Mouse (Mus musculus): ENCODE measurements at regions not wholly inside any gene's neighbourhood (a gene's known extent, or its start where the extent isn't known, plus 50 kb on each side); places are given as distances from the start of the nearest gene placed in this dataset.

GRCm38 (mm10) chr8:50180682-50181081 is 1336.9 kb upstream of the Tenm3 start:
- no peak for DNase-seq

- no peak for DNase-seq
Observed at GRCm38 (mm10) chr8:50164773-50165454, 1321.2 kb upstream of the Tenm3 start.

- no peak for DNase-seq
Observed at GRCm38 (mm10) chr8:50161076-50161475, 1317.3 kb upstream of the Tenm3 start.

- no peak for DNase-seq
Observed at GRCm38 (mm10) chr8:50160326-50160725, 1316.6 kb upstream of the Tenm3 start.

- DNase-seq, result peak; percentile 70
Observed at GRCm38 (mm10) chr8:50139876-50140275, 1296.1 kb upstream of the Tenm3 start.

- no peak for DNase-seq
Observed at GRCm38 (mm10) chr8:50120041-50120440, 1276.3 kb upstream of the Tenm3 start.

- no peak for DNase-seq
Observed at GRCm38 (mm10) chr8:50082378-50082777, 1238.6 kb upstream of the Tenm3 start.

- DNase-seq, result no peak
Observed at GRCm38 (mm10) chr8:50037096-50037495, 1193.3 kb upstream of the Tenm3 start.

GRCm38 (mm10) chr8:50027544-50027943 is 1183.8 kb upstream of the Tenm3 start:
- no peak for DNase-seq

- no peak for DNase-seq
Observed at GRCm38 (mm10) chr8:50007546-50007945, 1163.8 kb upstream of the Tenm3 start.

- DNase-seq, result no peak
Observed at GRCm38 (mm10) chr8:50004254-50004653, 1160.5 kb upstream of the Tenm3 start.

- no peak for DNase-seq
Observed at GRCm38 (mm10) chr8:50003641-50004040, 1159.9 kb upstream of the Tenm3 start.

GRCm38 (mm10) chr8:49998281-49999037 is 1154.7 kb upstream of the Tenm3 start:
- DNase-seq, result no peak

Measured in adrenal gland, adult 2 months (tissue).